Mouse (Mus musculus) forebrain, postnatal 0 days (tissue): Measurements from ENCODE around the gene Acad11. TPM values are rescaled to one million over a fixed set of nuclear protein-coding genes. Genes with fewer than 3 reads are reported as not detected.

Experiments used
- ATAC-seq: fragments of 200-750 bp; cut with Nextera tagmentation; 2 replicates; pipeline ENCODE4 v1.8.0; 2017; ENCODE audit warnings: mild to moderate bottlenecking, moderate library complexity
- DNase-seq: peaks from one replicate; pipeline ENCODE4 v3.0.0-alpha.2; 2015
- H3K27ac ChIP-seq: fragments of 300-500 bp; sonication (generic); 2 replicates; pipeline ENCODE4 v1.5.1; 2014; ENCODE audit warnings: low read depth, mild to moderate bottlenecking, antibody characterized with exemption, low read length, moderate library complexity, mixed read lengths
- H3K27me3 ChIP-seq: fragments of 300-500 bp; sonication (generic); 2 replicates; pipeline ENCODE4 v1.6.1; 2014; ENCODE audit warnings: mild to moderate bottlenecking, low read length, mixed read lengths; ENCODE audit not compliant: insufficient read depth
- H3K36me3 ChIP-seq: fragments of 300-500 bp; sonication (generic); 2 replicates; pipeline ENCODE4 v1.6.1; 2014; ENCODE audit warnings: mild to moderate bottlenecking, moderate library complexity; ENCODE audit not compliant: insufficient read depth
- H3K4me1 ChIP-seq: fragments of 300-500 bp; sonication (generic); 2 replicates; pipeline ENCODE4 v1.6.1; 2014; ENCODE audit warnings: antibody characterized with exemption; ENCODE audit not compliant: insufficient read depth
- H3K4me2 ChIP-seq: fragments of 300-500 bp; sonication (generic); 2 replicates; pipeline ENCODE4 v1.6.1; 2014; ENCODE audit warnings: low read depth, mild to moderate bottlenecking, moderate library complexity
- H3K4me3 ChIP-seq: fragments of 300-500 bp; sonication (generic); 2 replicates; pipeline ENCODE4 v1.5.1; 2014; ENCODE audit warnings: low read depth, low read length, mixed read lengths
- H3K9ac ChIP-seq: fragments of 300-500 bp; sonication (generic); 2 replicates; pipeline ENCODE4 v1.6.1; 2014; ENCODE audit warnings: mild to moderate bottlenecking
- H3K9me3 ChIP-seq: fragments of 300-500 bp; sonication (generic); 2 replicates; pipeline ENCODE4 v1.6.1; 2016; ENCODE audit warnings: low read length
- CTCF ChIP-seq: sonication (generic); IDR thresholded peaks from 2 replicates; pipeline ENCODE4 v1.5.1; 2016; ENCODE audit warnings: antibody characterized with exemption, control low read depth, low read depth
- WGBS: fragments of 180-500 bp; shearing (Covaris S2); extraction: QIAGEN DNeasy Blood & Tissue Kit; methylation state at CpG from one replicate; pipeline ENCODE4 v1.1.7; 2014; 5-methylcytosine and 5-hydroxymethylcytosine counted together
- polyA plus RNA-seq: library from polyadenylated mRNA; unstranded; fragments of >200 nt; fragmentation: Nextera tagmentation; extraction: Ambion mirVana; gene quantifications from 2 replicates; pipeline ENCODE4 v1.2.1, GENCODE M21; 2015
- total RNA-seq: library from RNA; depleted of rRNA; stranded (reverse); fragments of >200 nt; gene quantifications from 2 replicates; pipeline ENCODE4 v1.2.3, GENCODE M21; 2014

Acad11 gene
- total and polyA plus RNA-seq, 2 experiments from 2014 or later, result 4.5 to 11.0 TPM

DNA sequence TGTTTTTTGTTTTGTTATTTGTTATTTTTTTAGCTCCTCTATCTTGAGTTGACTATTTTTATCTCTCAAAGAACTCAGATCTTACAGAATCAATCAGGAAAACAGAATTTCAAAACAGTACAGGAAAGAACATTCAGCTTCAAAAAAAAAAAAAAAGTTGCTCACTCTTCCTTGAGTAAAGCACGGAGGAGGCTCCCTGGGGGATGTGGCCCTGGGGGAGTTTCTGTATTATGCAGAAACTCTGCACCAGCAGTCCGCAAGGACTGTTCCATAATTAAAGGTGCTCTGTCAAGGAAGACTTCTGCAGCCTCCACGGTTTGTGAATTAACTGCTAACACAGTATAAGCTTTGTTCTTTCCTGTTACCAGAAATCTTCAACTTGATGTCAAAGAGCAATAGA, 38.3 kb downstream of the Acad11 start:
- H3K4me3 ChIP-seq, result no peak overlapping the region
- H3K4me1 ChIP-seq, result no peaks in the 10 kb centered on the region
- 24% methylated on average over 3 of the region's 3 CpGs for WGBS
- DNase-seq (no peak), ATAC-seq (no peak)
- no peaks in the 10 kb centered on the region for H3K36me3 ChIP-seq
- no peak for TF ChIP-seq CTCF
- no peak overlapping the region for H3K27ac ChIP-seq
- no peak overlapping the region for H3K9ac ChIP-seq
- no peaks in the 10 kb centered on the region for H3K27me3 ChIP-seq
- H3K9me3 ChIP-seq, result no peaks in the 10 kb centered on the region
- no peak overlapping the region for H3K4me2 ChIP-seq

GRCm38 (mm10) chr9:104102301-104102700, 39.1 kb downstream of the Acad11 start:
- no peak for ATAC-seq
- H3K4me3 ChIP-seq, result no peak overlapping the region
- WGBS, result 25% methylated on average over 6 of the region's 6 CpGs

DNA sequence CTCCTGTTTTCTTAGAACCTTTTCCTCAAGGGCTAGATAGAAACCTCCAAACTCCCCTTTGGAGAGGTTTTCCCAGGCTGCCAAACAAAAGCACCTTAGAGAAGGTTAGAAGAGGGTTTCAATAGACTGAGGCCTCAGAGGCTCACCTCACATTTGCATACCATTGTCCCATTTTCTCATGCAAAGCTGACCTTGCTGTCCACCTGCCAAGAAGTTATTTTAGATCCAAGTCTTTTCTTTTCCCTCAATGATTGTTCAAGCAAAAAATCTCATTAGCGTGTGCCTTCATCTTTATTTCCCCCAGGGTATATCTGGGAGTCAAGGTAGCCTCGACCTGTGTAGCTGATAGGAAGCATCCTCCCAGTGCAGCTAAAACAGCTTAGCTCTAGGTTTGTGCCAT, 39.7 kb downstream of the Acad11 start:
- H3K9ac ChIP-seq, result no peak overlapping the region
- WGBS, result 20% methylated on average over 2 of the region's 2 CpGs
- ATAC-seq, result no peak

More at GRCm38 (mm10) chr9:104102301-104102700, 39.1 kb downstream of the Acad11 start:
- Histone ChIP-seq H3K9ac (no peak overlapping the region), H3K27ac (no peak overlapping the region), H3K4me2 (no peak overlapping the region), H3K9me3 (no peaks in the 10 kb centered on the region), H3K36me3 (no peaks in the 10 kb centered on the region), H3K27me3 (no peaks in the 10 kb centered on the region), H3K4me1 (no peaks in the 10 kb centered on the region)
- DNase-seq, result no peak
- no peak for TF ChIP-seq CTCF

GRCm38 (mm10) chr9:104104986-104105385, 41.8 kb downstream of the Acad11 start:
- 82% methylated on average over 2 of the region's 2 CpGs for WGBS
- Histone ChIP-seq H3K4me2 (no peak overlapping the region), H3K36me3 (no peaks in the 10 kb centered on the region), H3K27ac (no peak overlapping the region), H3K4me3 (no peak overlapping the region), H3K4me1 (no peaks in the 10 kb centered on the region), H3K27me3 (no peaks in the 10 kb centered on the region), H3K9ac (no peak overlapping the region), H3K9me3 (no peaks in the 10 kb centered on the region)
- ATAC-seq, result no peak
- no peak for TF ChIP-seq CTCF
- no peak for DNase-seq

More for the DNA sequence above, 39.7 kb downstream of the Acad11 start:
- no peak for TF ChIP-seq CTCF
- Histone ChIP-seq H3K27me3 (no peaks in the 10 kb centered on the region), H3K4me3 (no peak overlapping the region), H3K4me1 (no peaks in the 10 kb centered on the region), H3K4me2 (no peak overlapping the region), H3K27ac (no peak overlapping the region), H3K36me3 (no peaks in the 10 kb centered on the region), H3K9me3 (no peaks in the 10 kb centered on the region)
- no peak for DNase-seq

DNA sequence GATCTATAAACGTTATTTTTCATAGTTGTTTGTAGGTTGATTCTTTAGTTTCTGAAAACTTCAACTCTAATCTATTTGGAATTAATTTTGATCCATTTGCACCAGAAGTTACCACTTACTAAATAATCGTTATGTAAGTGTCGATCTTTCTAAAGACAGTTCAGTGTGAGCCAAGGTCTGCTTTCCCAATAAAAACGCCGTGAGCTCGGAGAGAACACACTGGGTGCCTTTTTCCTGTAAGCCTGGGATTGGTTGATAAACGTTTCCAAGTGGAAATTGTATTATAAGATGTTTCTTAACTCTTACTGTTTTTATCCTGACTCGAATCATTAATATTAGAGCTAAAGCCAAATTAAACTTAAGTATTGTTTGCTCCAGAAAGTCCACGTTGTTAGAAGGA, 43.8 kb downstream of the Acad11 start:
- ATAC-seq (no peak), DNase-seq (no peak)
- no peaks in the 10 kb centered on the region for H3K9me3 ChIP-seq
- no peak overlapping the region for H3K27ac ChIP-seq
- no peak for TF ChIP-seq CTCF
- H3K36me3 ChIP-seq, result no peaks in the 10 kb centered on the region
- 76% methylated on average over 9 of the region's 9 CpGs for WGBS
- no peak overlapping the region for H3K4me3 ChIP-seq
- H3K27me3 ChIP-seq, result no peaks in the 10 kb centered on the region
- H3K9ac ChIP-seq, result no peak overlapping the region
- no peaks in the 10 kb centered on the region for H3K4me1 ChIP-seq
- H3K4me2 ChIP-seq, result no peak overlapping the region

- DNase-seq (no peak), ATAC-seq (no peak)
- TF ChIP-seq CTCF, result no peak
- Histone ChIP-seq H3K9me3 (no peaks in the 10 kb centered on the region), H3K27ac (no peak overlapping the region), H3K4me2 (no peak overlapping the region), H3K36me3 (no peaks in the 10 kb centered on the region), H3K4me3 (no peak overlapping the region), H3K9ac (no peak overlapping the region), H3K27me3 (no peaks in the 10 kb centered on the region), H3K4me1 (no peaks in the 10 kb centered on the region)
- 78% methylated on average over 6 of the region's 6 CpGs for WGBS
Observed at GRCm38 (mm10) chr9:104107482-104107881, 44.3 kb downstream of the Acad11 start.

DNA sequence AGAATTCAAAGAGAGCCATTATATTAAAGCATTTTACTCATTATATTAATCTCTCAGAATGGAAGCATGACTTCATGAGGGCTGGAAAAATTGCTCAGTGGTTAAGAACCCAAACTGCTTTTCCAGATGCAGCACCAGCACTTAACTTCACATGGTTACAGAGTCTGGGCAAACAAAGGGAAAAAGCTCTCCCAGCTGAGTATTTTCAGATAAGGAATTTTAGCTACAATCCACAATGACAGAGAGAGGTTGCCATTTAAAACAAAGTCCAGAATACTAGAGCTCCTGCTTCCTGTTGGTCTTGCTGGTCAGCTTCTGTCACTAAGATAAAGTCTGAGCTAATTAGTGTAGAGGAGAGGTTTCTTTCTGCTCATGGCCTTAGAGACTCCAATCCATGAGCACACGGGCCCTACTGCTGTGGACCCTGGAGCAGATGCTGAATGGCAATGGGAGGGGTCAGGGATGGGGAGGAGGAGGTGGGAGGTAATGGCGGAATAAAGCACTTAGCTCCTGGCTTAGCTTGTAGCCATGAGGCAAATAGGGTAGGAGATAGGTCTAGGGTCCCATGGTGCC, 45.5 kb downstream of the Acad11 start:
- ATAC-seq (no peak), DNase-seq (no peak)
- 72% methylated on average over 2 of the region's 2 CpGs for WGBS

GRCm38 (mm10) chr9:104109151-104109550, 46.0 kb downstream of the Acad11 start:
- Histone ChIP-seq H3K36me3 (no peaks in the 10 kb centered on the region), H3K9me3 (no peaks in the 10 kb centered on the region), H3K9ac (no peak overlapping the region), H3K27ac (no peak overlapping the region), H3K27me3 (no peaks in the 10 kb centered on the region), H3K4me3 (no peak overlapping the region), H3K4me1 (no peaks in the 10 kb centered on the region), H3K4me2 (no peak overlapping the region)
- DNase-seq, result no peak
- TF ChIP-seq CTCF, result no peak
- WGBS, result 84% methylated on average over 5 of the region's 5 CpGs
- no peak for ATAC-seq

More for the DNA sequence above, 45.5 kb downstream of the Acad11 start:
- H3K4me2 ChIP-seq, result no peak overlapping the region
- H3K4me3 ChIP-seq, result no peak overlapping the region
- no peak overlapping the region for H3K27ac ChIP-seq
- H3K36me3 ChIP-seq, result no peaks in the 10 kb centered on the region
- no peaks in the 10 kb centered on the region for H3K4me1 ChIP-seq
- H3K27me3 ChIP-seq, result no peaks in the 10 kb centered on the region
- no peak overlapping the region for H3K9ac ChIP-seq
- H3K9me3 ChIP-seq, result no peaks in the 10 kb centered on the region
- TF ChIP-seq CTCF, result no peak
